Mouse (Mus musculus) kidney, embryonic 16.5 days (tissue): ENCODE measurements at regions not wholly inside any gene's neighbourhood (a gene's known extent, or its start where the extent isn't known, plus 50 kb on each side); places are given as distances from the start of the nearest gene placed in this dataset.
A peak's percentile ranks its signal among the peaks of the same experiment; 100 is the strongest.

ENCODE experiments used
- ATAC-seq: fragments of 200-750 bp; cut with Nextera tagmentation; 2 replicates; pipeline ENCODE4 v1.8.0; 2017; ENCODE audit warnings: moderate TSS enrichment; ENCODE audit not compliant: low FRiP score, low TSS enrichment
- H3K27ac ChIP-seq: fragments of 300-500 bp; sonication (generic); 2 replicates; pipeline ENCODE4 v1.5.1; 2014; ENCODE audit warnings: low read length
- H3K27me3 ChIP-seq: fragments of 300-500 bp; sonication (generic); 2 replicates; pipeline ENCODE4 v1.6.1; 2014; ENCODE audit warnings: low read length, control low read depth, mixed read lengths; ENCODE audit not compliant: insufficient read depth
- H3K36me3 ChIP-seq: fragments of 300-500 bp; sonication (generic); 2 replicates; pipeline ENCODE4 v1.6.1; 2014; ENCODE audit warnings: low read length, control low read depth, mixed read lengths; ENCODE audit not compliant: insufficient read depth
- H3K4me1 ChIP-seq: fragments of 300-500 bp; sonication (generic); 2 replicates; pipeline ENCODE4 v1.6.1; 2014; ENCODE audit warnings: low read length, control low read depth, mixed read lengths; ENCODE audit not compliant: insufficient read depth
- H3K4me2 ChIP-seq: fragments of 300-500 bp; sonication (generic); replicated peaks from 2 replicates; pipeline ENCODE4 v1.6.1; 2014; ENCODE audit warnings: low read depth, low read length
- H3K4me3 ChIP-seq: fragments of 300-500 bp; sonication (generic); 2 replicates; pipeline ENCODE4 v1.5.1; 2014; ENCODE audit warnings: mild to moderate bottlenecking, low read length
- H3K9ac ChIP-seq: fragments of 300-500 bp; sonication (generic); replicated peaks from 2 replicates; pipeline ENCODE4 v1.6.1; 2014; ENCODE audit warnings: low read length
- H3K9me3 ChIP-seq: fragments of 300-500 bp; sonication (generic); 2 replicates; pipeline ENCODE4 v1.6.1; 2016; ENCODE audit warnings: low read length, control low read depth
- WGBS: fragments of 180-500 bp; shearing (Covaris S2); extraction: QIAGEN DNeasy Blood & Tissue Kit; methylation state at CpG from one replicate; pipeline ENCODE4 v1.1.7; 2014; 5-methylcytosine and 5-hydroxymethylcytosine counted together

GRCm38 (mm10) chr14:84750195-84750867 lies 307.0 kb downstream of the Pcdh17 start:
- Histone ChIP-seq H3K9me3 (no peaks in the 10 kb centered on the region), H3K27ac (no peak overlapping the region), H3K4me1 (no peaks in the 10 kb centered on the region), H3K27me3 (no peaks in the 10 kb centered on the region), H3K36me3 (no peaks in the 10 kb centered on the region), H3K9ac (no peak overlapping the region), H3K4me2 (no peak overlapping the region), H3K4me3 (no peak overlapping the region)
- ATAC-seq: no peak
- WGBS: 100% methylated on average over 5 of the region's 9 CpGs

- Histone ChIP-seq H3K9ac (no peak overlapping the region), H3K4me3 (no peak overlapping the region), H3K27ac (no peak overlapping the region), H3K27me3 (no peaks in the 10 kb centered on the region), H3K4me1 (no peaks in the 10 kb centered on the region), H3K4me2 (no peak overlapping the region), H3K9me3 (no peaks in the 10 kb centered on the region), H3K36me3 (no peaks in the 10 kb centered on the region)
- 88% methylated on average over 11 of the region's 11 CpGs for WGBS
- 0 out of 2 replicates have a peak, but pooled peaks have one; percentile 12 for ATAC-seq
Observed at GRCm38 (mm10) chr14:84757592-84757991, 314.2 kb downstream of the Pcdh17 start.

- Histone ChIP-seq H3K4me1 (no peaks in the 10 kb centered on the region), H3K9me3 (no peaks in the 10 kb centered on the region), H3K27me3 (no peaks in the 10 kb centered on the region), H3K4me3 (no peak overlapping the region), H3K36me3 (no peaks in the 10 kb centered on the region), H3K27ac (no peak overlapping the region), H3K4me2 (no peak overlapping the region), H3K9ac (no peak overlapping the region)
- WGBS: 86% methylated on average over 7 of the region's 7 CpGs
- no peak for ATAC-seq
Observed at GRCm38 (mm10) chr14:84793157-84793556, 349.8 kb downstream of the Pcdh17 start.

GRCm38 (mm10) chr14:84800925-84801324 lies 357.6 kb downstream of the Pcdh17 start:
- Histone ChIP-seq H3K4me1 (no peaks in the 10 kb centered on the region), H3K36me3 (no peaks in the 10 kb centered on the region), H3K4me2 (no peak overlapping the region), H3K27me3 (no peaks in the 10 kb centered on the region), H3K9ac (no peak overlapping the region), H3K4me3 (no peak overlapping the region), H3K9me3 (no peaks in the 10 kb centered on the region), H3K27ac (no peak overlapping the region)
- 60% methylated on average over 1 of the region's 1 CpGs for WGBS
- no peak for ATAC-seq

- Histone ChIP-seq H3K27me3 (no peaks in the 10 kb centered on the region), H3K9me3 (no peaks in the 10 kb centered on the region), H3K9ac (no peak overlapping the region), H3K36me3 (no peaks in the 10 kb centered on the region), H3K27ac (no peak overlapping the region), H3K4me1 (no peaks in the 10 kb centered on the region), H3K4me3 (no peak overlapping the region), H3K4me2 (no peak overlapping the region)
- ATAC-seq: no peak
Observed at GRCm38 (mm10) chr14:84802640-84803039, 359.3 kb downstream of the Pcdh17 start.
